Mouse (Mus musculus) neutrophil, adult 83 days (primary cell): ENCODE results near the gene Rpgrip1l. TPM values are rescaled to one million over a fixed set of nuclear protein-coding genes. Genes with fewer than 3 reads are reported as not detected.

ENCODE experiments used
- total RNA-seq, 2 experiments: library from RNA; stranded (reverse); gene quantifications; one replicate each; pipeline ENCODE4 v1.2.4; 2023

The Rpgrip1l gene
- 1 to 10 TPM; 2.7 to 6.5 TPM for total RNA-seq

DNA sequence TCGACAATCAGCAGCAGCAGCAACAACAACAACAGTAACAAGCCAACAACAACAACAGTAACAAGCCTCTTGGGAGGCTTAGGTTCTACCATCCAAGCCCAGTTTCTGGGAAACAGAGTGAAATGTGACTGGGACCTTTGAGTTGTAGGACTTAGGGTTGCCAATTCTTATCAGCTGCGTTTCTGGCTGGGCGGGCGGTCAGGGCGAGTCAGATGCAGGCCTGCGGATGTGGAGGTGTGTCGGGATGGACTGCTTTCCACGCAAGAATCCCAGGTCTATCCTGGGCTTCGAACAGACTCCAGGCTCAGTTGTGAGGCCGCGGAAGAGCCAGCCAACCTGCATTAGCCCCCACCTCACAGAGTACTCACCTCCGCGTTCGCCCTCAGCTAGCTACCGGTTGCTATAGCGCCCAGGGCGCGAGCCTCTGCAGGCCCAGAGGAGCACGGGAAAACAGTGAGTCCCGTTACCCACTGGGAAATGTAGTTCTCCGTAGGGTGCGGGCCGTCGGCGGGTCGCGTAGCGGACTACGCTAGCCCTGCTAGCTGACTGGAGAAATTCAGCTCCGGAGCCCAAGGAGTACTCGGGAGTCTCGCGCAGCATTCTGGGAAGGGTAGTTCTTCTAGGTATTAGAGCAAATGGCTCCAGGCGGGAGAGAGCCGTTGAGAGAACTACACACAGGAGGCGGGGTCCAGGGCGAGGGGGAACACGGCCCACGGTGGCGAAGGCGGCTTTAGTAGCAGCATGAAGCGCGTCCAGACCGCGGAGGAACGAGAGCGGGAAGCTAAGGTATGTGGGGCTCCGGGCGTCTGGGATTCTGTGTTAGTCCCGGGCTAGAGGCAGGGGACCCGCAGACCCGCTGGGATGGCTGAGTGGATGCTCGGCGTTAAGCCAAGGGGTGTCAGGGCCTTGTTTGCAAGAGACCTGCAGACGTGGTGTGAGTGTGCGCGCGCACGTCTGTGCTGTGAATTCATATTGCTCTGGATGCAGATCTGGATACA is at the start of gene Rpgrip1l, which contains the start of gene Fto:
TSS of gene Rpgrip1l (minus strand) at position 428 of the 998 bp plus-strand sequence.
TSS of gene Fto (plus strand) at position 691 of the 998 bp plus-strand sequence.

DNA sequence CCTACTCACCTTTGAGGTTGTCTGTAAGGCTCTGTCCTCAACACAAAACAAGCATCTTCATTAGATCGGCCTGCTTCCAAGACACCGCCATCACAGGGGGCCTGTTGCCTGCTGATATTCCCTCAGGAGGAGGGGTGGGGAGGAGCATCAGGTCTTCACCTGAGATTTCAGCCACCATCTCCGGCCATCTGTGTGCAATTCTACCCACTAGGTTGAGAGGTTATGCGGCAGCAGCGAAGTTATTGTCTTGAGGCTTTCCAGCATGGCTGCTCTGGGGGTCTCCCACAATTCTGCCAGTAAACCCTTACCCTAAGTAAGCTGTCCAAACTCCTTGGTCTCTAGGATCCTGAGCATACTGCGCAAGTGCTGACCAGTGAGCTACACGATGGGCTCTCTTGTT is 113.2 kb downstream of the Rpgrip1l start, which contains the start of gene Aktip:
TSS of gene Aktip (minus strand) at position 101 of the 400 bp plus-strand sequence.

Other genes starting within 250 kb of the Rpgrip1l start
- 10 to 100 TPM; 35.3 to 39.6 TPM for gene Rbl2, start 243.2 kb downstream of the Rpgrip1l start, total RNA-seq
- gene Aktip, start 113.3 kb downstream of the Rpgrip1l start, total RNA-seq, result 10 to 100 TPM; 15.0 to 19.4 TPM
- 10 to 100 TPM; 24.7 to 26.0 TPM for gene Fto, start 263 bp upstream of the Rpgrip1l start, total RNA-seq